In the genomic region with DNA sequence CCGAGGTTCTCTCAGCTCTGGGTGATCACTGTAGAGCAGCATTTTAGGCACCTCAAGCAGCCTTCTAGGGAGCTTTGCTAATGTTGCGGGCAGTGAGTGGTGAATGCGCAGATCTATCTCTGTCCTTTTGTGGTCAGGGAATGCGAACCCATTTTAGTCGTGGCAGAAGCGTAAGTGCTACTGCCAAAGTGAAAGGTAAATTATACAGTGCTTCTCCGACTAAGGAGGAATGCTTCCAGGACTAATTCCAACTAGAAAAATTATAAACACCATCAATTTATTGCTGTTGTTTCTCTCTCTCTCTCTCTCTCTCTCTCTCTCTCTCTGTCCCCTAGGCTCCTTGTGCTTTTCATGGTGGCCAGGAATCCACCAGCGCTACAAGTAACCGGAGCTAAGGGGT, we compare ENCODE assay signal across 7 mouse cellular contexts. TPM values are rescaled to one million over a fixed set of nuclear protein-coding genes. Genes with fewer than 3 reads are reported as not detected.
DNase-seq lines count a peak whose midpoint lies in the region; ATAC-seq and TF ChIP-seq lines count a peak whose summit lies in the region.

A gene (minus strand): TSS at position 101 of the 400 bp plus-strand sequence.

- TF ChIP-seq CTCF in embryonic fibroblast, embryonic 13.5 days (IDR thresholded peaks at IDR 0.05; ENCODE audit: borderline replicate concordance, insufficient read depth, low read length), result no peak

- peak within 1 kb of the TSS; percentile 50 for H3K4me3 ChIP-seq in embryonic fibroblast, embryonic 13.5 days (ENCODE audit: insufficient read depth, low read length)
- H3K4me3 ChIP-seq in limb, embryonic 11.5 days (ENCODE audit: low read depth, low read length), result peak within 1 kb of the TSS; percentile 83

- TF ChIP-seq POLR2A in embryonic fibroblast, embryonic 13.5 days (IDR thresholded peaks at IDR 0.05; ENCODE audit: low read depth, low read length), result no peak

- no peak for DNase-seq in urinary bladder, adult 2 months (ENCODE audit: low spot score)
- no peak for DNase-seq in urinary bladder, postnatal 14 days (ENCODE audit: low spot score)
- DNase-seq in heart, postnatal 10 days, result no peak
- no peak for DNase-seq in limb, embryonic 11.5 days (ENCODE audit: low spot score)
- DNase-seq in right cerebral cortex, postnatal 36 days (ENCODE audit: low spot score in 2 of 2), result no peak

- peak within 1 kb of the TSS; percentile 74 for H3K9ac ChIP-seq in limb, embryonic 11.5 days (ENCODE audit: low read length)

- peaks cover 3% of the 10 kb centered on the region; the same call in 1 of the 2 replicates for H3K27me3 ChIP-seq in limb, embryonic 11.5 days (ENCODE audit: control insufficient read depth, insufficient read depth, low read length)

- no peaks in the 10 kb centered on the region for H3K9me3 ChIP-seq in limb, embryonic 11.5 days (ENCODE audit: control insufficient read depth, low read length)

- H3K36me3 ChIP-seq in limb, embryonic 11.5 days (ENCODE audit: control insufficient read depth, insufficient read depth, low read length), result no peaks in the 10 kb centered on the region

- no peak for ATAC-seq in limb, embryonic 11.5 days (ENCODE audit: insufficient number of reproducible peaks, low FRiP score, low TSS enrichment, low read depth)
- no peak for ATAC-seq in neutrophil, adult 5-6 weeks (ENCODE audit: extremely low read depth, insufficient number of reproducible peaks, low FRiP score, poor library complexity, severe bottlenecking)

- intact Hi-C loops in heart, postnatal 10 days (cut with DNase I), result no loop called here

- peak within 1 kb of the TSS; percentile 96 for H3K27ac ChIP-seq in embryonic fibroblast, embryonic 13.5 days (ENCODE audit: insufficient read depth, low read length)
- peak within 1 kb of the TSS; percentile 70; the same call in 1 of the 2 replicates for H3K27ac ChIP-seq in limb, embryonic 11.5 days (replicated peaks; ENCODE audit: low read depth, low read length)

- H3K4me1 ChIP-seq in embryonic fibroblast, embryonic 13.5 days (ENCODE audit: control insufficient read depth, insufficient read depth, low read length), result peaks cover 31% of the 10 kb centered on the region
- peaks cover 21% of the 10 kb centered on the region for H3K4me1 ChIP-seq in limb, embryonic 11.5 days (ENCODE audit: control insufficient read depth, insufficient read depth, low read length)

- 67% methylated on average over 9 of the region's 9 CpGs for WGBS in limb, embryonic 11.5 days

- H3K4me2 ChIP-seq in limb, embryonic 11.5 days (ENCODE audit: low read depth, severe bottlenecking), result peak within 1 kb of the TSS; percentile 72

RNA-seq across cellular contexts. Expression of the gene that starts here (rescaled TPM):
- polyA plus RNA-seq in urinary bladder, adult 2 months (2012; rRNA removed), result 286 and 328 TPM in 2 replicates
- polyA plus RNA-seq in embryonic fibroblast, embryonic 13.5 days (2011; ENCODE audit: insufficient read length, low read depth, missing spikeins), result 80.5 and 91.4 TPM in 2 replicates
- 100 to 1,000 TPM; 188 to 198 TPM for total RNA-seq in heart, postnatal 10 days (2021)
- 203 and 211 TPM in 2 replicates for polyA plus RNA-seq in limb, embryonic 11.5 days (2014; fragmentation: Nextera tagmentation; extraction: Ambion mirVana)
- 58.3 and 85.6 TPM in 2 replicates for total RNA-seq in neutrophil, adult 5-6 weeks (2017)
